Mouse (Mus musculus) urinary bladder, adult 2 months (tissue): Measurements from ENCODE around the gene H2-T23. TPM values are rescaled to one million over a fixed set of nuclear protein-coding genes. Genes with fewer than 3 reads are reported as not detected.
A peak's percentile ranks its signal among the peaks of the same experiment; 100 is the strongest.

Experiments
- DNase-seq: peaks from one replicate; pipeline ENCODE4 v3.0.0; 2022; ENCODE audit warnings: low spot score
- polyA plus RNA-seq: library from polyadenylated mRNA; depleted of rRNA; stranded (reverse); fragments of >200 nt; gene quantifications from 2 replicates; pipeline ENCODE4 v1.2.3, GENCODE M21; 2012; rRNA removed

Gene H2-T23
- polyA plus RNA-seq, 1 experiment, result 190 TPM

GRCm38 (mm10) chr17:35993675-35994074 is 39.0 kb downstream of the H2-T23 start:
- DNase-seq, result peak; percentile 58

GRCm38 (mm10) chr17:35991781-35992180 is 40.9 kb downstream of the H2-T23 start:
- no peak for DNase-seq

- DNase-seq, result no peak
These were observed 50.9 kb downstream of the H2-T23 start for GRCm38 (mm10) chr17:35981776-35982175.

GRCm38 (mm10) chr17:35980363-35980754 is 52.3 kb downstream of the H2-T23 start:
- peak; percentile 56 for DNase-seq

Other genes starting within 250 kb of the H2-T23 start
- 55.3 and 73.7 TPM in 2 replicates for gene Ier3, start 211.2 kb downstream of the H2-T23 start, polyA plus RNA-seq
- gene Flot1, start 209.6 kb downstream of the H2-T23 start, polyA plus RNA-seq, result 156 and 192 TPM in 2 replicates
- 257 TPM in 2 replicates for gene Tubb5, start 194.5 kb downstream of the H2-T23 start, polyA plus RNA-seq
- 10.4 and 14.2 TPM in 2 replicates for gene Mdc1, start 191.3 kb downstream of the H2-T23 start, polyA plus RNA-seq
- gene Nrm, start 171.5 kb downstream of the H2-T23 start, polyA plus RNA-seq, result 10.9 and 11.6 TPM in 2 replicates
- 55.2 and 57.5 TPM in 2 replicates for gene Ppp1r18, start 167.3 kb downstream of the H2-T23 start, polyA plus RNA-seq
- gene Dhx16, start 153.0 kb downstream of the H2-T23 start, polyA plus RNA-seq, result 53.4 and 57.7 TPM in 2 replicates
- gene 2310061I04Rik, start 135.4 kb downstream of the H2-T23 start, polyA plus RNA-seq, result 29.6 and 35.9 TPM in 2 replicates
- gene Atat1, start 122.8 kb downstream of the H2-T23 start, polyA plus RNA-seq, result 45.9 and 58.8 TPM in 2 replicates
- gene Mrps18b, start 116.5 kb downstream of the H2-T23 start, polyA plus RNA-seq, result 77.9 and 90.8 TPM in 2 replicates
- 25.8 and 26.0 TPM in 2 replicates for gene Ppp1r10, start 116.4 kb downstream of the H2-T23 start, polyA plus RNA-seq
- 58.4 and 74.6 TPM in 2 replicates for gene Abcf1, start 63.1 kb downstream of the H2-T23 start, polyA plus RNA-seq
- gene Gnl1, start 53.0 kb downstream of the H2-T23 start, polyA plus RNA-seq, result 28.5 and 39.5 TPM in 2 replicates
- 22.2 and 23.7 TPM in 2 replicates for gene Prr3, start 52.6 kb downstream of the H2-T23 start, polyA plus RNA-seq
- 1.5 and 2.0 TPM in 2 replicates for gene H2-T24, start 12.3 kb downstream of the H2-T23 start, polyA plus RNA-seq
- 66.8 and 76.7 TPM in 2 replicates for gene H2-T22, start 9.9 kb upstream of the H2-T23 start, polyA plus RNA-seq
- 0.06 TPM in 1 of 2 replicates, not detected in the other for gene Gm6034, start 10.1 kb upstream of the H2-T23 start, polyA plus RNA-seq
- gene Gm11127, start 25.5 kb upstream of the H2-T23 start, polyA plus RNA-seq, result 0.09 and 0.14 TPM in 2 replicates
- 0.12 and 0.13 TPM in 2 replicates for gene Gm19684, start 88.8 kb upstream of the H2-T23 start, polyA plus RNA-seq
- gene Gm7030, start 96.6 kb upstream of the H2-T23 start, polyA plus RNA-seq, result not detected in 2 replicates
- gene Gm8909, start 135.7 kb upstream of the H2-T23 start, polyA plus RNA-seq, result 0.04 TPM in 1 of 2 replicates, not detected in the other
- gene H2-T3, start 157.4 kb upstream of the H2-T23 start, polyA plus RNA-seq, result 0.03 TPM in 1 of 2 replicates, not detected in the other
- 59.0 and 76.1 TPM in 2 replicates for gene Rpp21, start 225.2 kb upstream of the H2-T23 start, polyA plus RNA-seq
- 23.9 and 26.8 TPM in 2 replicates for gene Trim39, start 239.4 kb upstream of the H2-T23 start, polyA plus RNA-seq